Mouse (Mus musculus): ENCODE data around the gene Apopt1.

Apopt1 gene

DNA sequence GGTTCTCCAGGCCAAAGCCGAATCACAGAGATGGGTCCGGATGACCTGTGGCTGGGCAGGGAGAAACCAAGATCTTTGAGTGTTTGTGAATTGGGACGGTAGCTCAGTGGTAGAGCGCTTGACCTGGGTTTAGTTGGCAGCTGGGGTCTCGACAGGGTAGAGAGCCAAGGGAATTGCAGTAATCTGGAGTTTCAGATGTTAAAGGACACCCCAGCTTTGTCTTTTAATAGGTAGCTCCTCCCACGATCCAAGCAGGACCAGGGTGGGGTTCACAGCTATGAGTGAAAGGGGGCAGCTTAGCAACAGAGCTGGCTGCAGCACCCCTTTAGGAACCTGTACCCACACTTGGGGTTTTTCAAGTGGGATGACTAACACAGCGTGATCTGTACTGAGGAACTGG lies 34.4 kb downstream of the Apopt1 start:
- no peak for DNase-seq (ENCODE audit: low spot score)

DNA sequence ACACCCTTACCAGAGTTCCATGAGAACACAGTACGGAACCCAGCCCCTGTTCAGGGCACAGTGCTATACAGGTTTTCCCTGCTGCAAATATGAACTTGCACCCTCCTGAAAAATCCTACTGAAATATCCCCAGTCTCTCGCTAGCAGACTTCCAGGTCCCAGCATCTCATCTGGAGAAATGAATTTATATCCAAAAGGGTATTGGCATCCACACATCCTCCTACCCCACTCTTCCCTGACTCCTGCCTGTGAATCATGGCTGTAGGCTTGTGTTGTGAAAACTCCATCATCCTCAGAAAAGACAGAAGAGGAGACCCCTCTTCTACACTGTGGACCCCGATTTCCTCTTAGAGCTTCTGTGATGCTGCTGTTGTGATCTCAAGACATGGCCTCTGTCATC lies 37.7 kb downstream of the Apopt1 start:
- no peak for DNase-seq (ENCODE audit: low spot score)

DNA sequence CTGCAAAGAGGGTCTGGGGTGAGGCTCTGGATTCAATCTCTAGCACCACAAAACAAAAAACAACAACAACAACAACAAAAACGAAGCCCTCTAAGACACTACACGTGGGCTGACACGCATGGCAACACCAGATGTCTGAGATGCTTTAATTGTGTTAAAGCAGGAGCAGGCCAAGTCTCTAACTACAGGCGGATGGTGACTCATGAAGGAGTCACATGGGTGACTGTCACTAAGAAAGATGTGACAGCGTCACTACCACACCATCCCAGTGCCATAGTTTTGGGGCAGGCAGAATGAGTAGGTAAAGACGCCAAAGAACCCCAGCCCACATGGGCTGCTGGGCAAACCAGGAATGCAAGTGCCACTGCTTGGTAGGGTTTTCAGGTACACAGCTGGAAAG lies 39.4 kb downstream of the Apopt1 start:
- DNase-seq (ENCODE audit: low spot score), result no peak

DNA sequence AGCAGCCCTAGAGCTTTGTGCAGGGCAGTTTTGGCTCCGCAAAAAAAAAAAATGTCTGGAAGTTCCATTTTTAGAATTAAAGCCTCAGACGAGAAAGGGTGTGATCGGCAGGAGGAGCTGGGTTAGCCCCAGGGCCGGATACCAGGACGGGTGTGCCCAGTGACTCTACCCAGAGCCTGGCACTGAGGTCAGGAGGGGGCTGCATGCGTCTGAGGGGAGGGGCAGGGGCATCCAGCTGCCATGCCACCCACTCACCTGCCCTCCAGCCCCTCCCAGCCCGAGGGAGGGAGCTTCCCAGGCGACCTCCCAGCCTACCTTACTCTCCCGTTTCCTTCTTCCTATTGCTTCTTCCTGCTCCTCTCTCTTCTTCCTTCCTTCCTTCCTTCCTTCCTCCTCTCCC lies 40.3 kb downstream of the Apopt1 start:
- no peak for DNase-seq (ENCODE audit: low spot score)

DNA sequence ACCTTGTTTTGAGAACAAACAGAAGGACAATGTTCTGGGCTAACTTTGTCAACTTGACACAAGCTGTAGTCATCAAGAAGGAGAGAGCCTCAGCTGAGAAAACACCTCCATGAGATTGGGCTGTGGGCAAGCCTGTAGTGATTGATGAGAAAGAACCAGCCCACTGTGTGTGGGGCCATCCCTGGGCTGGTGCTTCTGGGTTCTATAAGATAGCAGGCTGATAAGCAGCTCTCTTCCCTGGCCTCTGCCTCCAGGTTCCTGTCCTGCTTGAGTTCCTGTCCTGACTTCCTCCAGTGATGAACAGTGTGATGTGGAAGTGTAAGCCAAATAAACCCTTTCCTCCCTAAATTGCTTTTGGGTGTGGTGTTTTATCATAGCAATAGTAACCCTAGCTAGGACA lies 41.6 kb downstream of the Apopt1 start:
- DNase-seq (ENCODE audit: low spot score), result no peak

DNA sequence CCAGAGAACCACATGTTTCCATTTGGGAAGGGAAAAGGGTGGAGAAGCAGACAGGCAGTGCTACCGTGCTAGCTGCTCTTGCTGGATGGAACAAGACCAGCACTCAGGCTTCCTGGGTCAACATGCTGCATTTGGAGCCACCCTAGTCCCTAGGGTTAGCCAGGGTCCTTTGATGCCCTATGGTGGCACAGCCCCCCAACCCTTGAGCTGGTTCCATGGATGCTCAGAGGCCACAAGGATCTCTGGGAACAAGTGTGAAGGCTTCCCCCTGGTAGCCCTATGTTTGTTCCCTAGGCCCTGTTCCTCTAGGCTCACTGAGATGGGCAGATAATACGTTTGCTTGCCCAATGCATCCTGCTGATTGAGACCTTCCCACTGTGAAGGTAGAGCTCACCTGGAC lies 42.2 kb downstream of the Apopt1 start:
- DNase-seq (ENCODE audit: low spot score), result no peak

DNA sequence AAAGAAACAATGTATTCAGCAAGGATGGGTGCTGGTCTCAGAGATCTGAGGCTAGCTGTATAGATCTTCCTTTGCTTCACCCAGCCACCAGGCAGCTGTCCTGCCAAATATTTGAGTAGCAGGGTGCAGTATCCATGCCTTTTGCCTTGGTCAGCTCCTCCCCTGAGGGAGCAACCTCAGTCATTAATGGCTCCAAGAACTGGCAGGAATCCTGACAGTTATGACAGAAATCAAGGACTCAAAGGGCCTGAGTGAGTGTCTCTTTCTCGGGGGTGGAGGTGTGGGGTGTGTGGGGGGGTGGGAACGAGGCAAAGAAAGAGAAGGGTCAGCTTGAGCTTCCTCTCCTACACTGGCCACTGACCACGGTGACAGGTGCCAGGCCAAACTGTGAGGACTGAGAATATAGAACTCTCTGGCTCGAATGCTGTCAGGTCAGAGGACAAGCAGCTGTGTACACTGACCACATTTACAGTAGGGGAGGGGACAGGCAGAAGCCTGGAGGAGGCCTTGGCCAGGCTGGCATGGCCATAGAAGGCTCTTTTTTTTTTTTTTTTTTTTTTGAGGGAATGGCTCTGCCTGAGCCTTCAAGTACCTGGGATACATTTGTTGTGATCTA lies 43.1 kb downstream of the Apopt1 start:
- DNase-seq (ENCODE audit: low spot score), result no peak

DNA sequence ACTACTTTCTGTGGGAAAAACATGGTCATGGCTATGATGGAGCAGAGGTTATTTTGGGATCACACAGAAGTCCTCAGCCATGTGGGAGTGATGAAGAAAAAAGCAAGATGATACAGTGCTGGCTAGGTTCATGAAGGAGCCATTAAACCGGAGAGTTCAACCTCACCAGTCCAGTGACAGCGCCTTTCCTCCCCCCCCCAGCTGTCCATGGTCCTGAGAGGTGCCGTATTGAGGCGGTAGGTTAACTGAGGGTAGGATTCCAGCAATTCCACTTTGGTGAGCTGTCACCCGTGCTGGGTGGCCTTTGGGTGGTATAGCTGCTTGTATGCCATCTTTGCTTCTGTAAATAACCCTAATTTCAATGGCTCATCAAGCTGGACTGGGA lies 43.6 kb downstream of the Apopt1 start:
- DNase-seq (ENCODE audit: low spot score), result no peak

DNA sequence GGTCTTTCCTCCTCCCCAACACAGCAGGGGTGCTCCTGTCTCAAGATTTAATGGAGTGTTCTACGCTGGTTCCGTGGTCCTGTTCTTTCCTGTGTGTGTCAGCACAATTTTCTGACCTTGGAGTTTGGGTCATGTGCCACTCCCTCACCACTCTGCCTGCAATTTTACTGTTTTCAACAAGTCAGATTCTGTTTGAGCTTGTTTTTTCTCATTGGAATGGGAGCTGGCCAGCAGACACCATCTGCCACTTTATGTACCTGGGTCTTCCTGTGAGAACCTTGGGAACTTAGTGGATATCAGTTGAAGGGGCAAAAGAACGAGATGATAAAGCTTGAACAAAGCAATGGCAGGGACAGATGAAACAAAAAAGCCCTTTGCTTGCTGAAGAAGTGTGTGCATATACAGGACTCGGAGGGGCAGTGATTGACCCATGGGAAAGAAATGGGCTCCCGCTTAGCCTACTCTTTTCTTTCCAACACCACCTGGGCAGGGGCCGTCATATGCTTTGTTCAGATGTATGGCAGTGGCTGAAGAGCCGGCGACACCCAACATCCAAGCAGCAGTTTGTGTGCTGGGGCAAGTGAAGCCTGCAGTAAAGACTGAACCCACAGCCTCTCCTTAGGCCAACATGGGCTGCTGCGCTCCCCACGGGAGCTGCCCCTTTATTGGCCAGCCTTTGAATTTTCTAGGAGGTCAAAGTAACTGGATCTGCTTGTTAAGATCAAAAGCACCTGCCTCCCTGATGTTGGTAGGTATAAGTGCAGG lies 44.7 kb downstream of the Apopt1 start:
- no peak for DNase-seq (ENCODE audit: low spot score)

DNA sequence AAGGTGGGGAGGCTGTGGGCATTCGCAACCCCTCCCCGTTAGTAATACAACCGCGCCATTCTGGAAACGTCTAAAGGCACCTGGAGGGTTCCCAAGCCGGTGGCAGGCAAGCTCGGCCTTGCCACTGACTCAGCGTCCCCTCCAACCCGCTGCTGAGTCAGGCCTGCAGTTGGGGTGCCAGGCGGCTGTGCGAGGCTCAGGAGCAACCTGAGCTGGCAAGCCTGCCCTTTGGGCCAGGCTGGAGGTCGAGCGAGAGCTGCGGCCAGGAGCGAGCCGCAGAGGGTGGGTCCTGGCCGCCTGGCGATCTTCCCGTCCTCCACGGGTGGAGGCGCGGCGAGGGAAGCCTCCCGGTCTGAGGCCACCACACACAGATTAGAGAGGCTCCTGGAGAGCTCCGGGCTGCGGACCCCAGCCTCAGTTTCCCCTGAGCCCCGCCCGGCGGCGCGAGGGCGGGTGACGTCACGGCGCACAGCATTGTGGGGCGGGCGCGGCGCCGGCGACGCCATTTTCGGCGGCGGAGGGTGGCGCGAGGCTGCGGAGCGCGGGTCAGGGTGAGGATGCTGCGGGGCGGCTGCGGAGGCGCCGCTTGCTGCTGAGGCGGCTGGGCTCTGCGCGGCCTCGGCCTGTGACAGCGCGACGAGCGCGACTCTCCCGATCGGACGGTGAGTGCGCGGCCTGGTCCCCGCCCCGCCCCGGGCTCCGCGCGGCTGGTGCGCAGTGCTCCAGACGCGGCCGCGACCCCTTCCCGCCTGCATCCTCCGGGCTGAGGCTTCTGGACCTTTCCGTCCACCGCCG lies 45.5 kb downstream of the Apopt1 start, which contains the start of gene Klc1:
Gene Klc1, plus strand, starts transcription at position 469 of the 795 bp plus-strand sequence.
- peak; percentile 80 for DNase-seq (ENCODE audit: low spot score)

DNA sequence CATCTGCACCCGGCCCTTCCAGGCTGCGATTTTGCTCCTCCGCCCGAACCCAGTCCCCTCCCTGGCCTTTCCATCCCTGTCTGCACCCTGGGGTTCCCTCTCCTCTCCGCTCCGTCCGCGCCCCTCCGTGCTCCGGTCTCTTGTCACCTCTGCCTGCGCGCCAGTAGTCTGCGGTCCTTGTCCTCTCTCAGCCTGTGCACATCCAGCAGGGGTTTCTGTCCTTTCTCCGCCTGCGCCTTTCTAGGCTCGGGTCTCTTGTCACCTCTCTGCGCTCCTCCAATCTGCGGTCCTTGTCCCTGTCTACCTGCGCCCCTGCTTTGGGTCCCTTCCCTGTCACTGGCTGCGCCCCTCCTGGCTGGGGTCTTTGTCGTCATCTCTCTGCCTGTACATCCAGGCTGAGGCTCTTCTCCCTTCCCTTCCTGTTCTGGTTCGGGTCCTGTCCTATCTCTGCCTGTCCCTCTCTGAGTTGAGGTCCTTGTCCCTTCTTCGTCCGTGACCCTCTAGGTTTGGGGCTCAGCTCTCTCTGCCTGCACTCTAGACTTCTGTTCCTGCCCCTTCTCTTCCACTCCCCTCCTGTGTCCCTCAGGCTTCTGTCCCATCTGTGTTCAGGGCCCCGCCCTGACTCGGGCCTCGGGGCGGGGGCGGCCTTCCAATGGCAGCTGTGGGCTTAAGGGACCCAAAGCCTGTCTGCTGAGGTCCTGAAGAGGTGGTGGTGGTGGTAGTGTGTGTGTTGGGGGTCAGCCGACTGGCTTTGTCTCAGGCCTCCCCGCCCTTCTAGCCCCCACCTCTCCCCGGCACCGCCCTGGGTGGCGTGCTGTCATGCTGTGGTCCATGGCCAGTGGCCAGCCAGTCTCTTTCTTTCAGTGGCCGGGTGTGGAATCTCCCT lies 46.4 kb downstream of the Apopt1 start:
- DNase-seq (ENCODE audit: low spot score), result peak; percentile 47

DNA sequence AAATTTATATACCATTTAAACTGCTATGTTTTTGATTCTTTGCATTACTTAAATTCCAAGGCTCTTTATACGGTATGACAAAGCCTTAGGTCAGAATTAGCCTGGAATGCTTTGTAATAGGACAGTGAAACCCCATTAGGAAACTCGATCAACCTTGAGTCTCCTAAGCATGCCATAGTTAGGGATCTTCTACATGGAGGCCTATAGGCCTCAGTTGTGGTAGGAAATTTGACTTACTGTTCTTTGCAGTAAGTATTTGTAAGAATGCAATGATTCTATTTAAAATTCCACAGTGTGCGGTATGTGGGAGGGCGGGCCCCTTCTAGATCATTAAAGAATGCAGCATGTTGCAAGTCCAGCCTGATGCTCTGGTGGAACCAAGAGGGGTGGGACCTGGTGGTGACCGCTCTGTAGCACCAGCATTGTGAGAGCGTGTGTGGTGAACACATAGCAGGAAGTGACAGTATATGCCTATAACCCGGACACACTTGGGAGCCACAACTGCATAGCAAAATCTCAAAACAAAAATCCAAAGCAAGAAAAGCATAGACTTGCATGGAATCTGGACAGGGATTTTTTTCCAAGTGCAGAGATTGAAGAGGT lies 47.3 kb downstream of the Apopt1 start:
- DNase-seq (ENCODE audit: low spot score), result no peak

DNA sequence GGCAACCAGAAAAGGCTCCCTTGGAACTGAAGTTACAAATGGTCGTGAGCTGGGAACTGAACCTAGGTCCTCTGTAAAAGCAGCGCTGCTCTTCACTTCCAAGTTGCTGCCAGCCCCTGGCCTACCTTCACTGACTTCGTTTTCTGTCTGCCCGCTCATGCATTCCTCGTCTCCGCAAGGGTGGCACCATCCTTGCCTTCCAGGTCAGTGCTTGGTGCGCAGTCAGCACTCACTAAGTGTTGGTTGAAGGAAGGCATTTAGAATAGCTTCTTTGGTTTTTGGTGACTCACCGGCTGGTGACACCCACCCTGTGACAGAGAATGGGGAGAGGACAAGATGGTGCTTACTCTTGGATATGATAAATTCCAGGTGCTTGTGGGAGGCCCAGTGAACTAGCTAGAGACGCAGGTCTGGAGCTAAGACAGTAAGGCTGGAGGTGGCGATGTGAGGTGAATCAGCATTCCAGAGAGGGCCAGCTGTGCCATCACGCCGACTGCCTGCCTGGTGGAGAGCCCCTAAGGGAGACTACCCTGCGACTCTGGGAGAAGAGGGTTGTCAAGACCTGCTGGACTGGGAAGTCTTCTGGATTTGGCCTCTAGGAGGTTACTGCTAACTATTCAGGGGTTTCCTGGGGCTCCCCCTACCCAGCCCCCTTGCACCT lies 49.7 kb downstream of the Apopt1 start:
- DNase-seq (ENCODE audit: low spot score), result no peak

DNA sequence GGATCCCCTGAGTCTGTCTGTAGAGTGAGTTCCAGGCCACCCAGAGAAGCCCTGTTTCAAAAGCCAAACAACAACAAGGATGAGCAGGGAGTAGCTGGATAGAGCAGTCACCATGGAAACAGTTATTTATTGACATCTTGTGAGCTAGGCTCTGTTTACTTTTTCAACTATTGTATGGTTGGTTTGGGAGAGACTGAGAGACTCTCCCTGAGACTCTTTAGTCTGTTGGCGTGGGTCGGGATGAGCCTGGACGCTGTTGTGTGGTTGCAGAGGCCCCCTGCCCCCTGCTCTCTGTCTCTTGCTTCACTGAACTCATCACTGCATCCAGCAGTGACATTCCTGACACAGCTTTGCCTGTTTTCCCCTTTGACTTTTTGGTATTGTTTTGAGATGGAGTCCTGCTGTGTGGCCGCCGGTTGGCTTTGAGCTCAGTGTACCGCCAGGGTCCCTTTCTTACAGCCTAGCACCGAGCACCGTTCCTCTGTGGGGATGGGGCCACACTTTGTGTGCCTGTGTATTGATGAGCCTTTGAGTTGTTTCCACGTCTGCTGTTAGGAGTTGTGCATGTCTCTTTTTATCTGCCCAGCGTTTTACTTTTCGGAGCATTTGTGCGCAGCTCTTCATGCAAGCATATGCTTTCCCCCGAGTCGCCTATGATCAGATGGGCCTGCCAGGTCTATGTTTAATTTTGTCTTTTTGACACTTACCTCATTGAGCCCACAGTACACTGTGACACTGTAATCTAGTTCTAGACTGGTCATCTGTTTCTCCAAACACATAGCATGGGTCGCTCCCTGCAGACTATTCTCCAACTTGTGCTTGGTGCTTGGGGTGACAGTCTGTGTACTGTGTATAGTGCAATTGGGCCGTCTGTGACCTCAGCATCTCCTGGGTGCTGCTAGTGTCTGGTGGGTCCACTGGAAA lies 53.5 kb downstream of the Apopt1 start:
- DNase-seq (ENCODE audit: low spot score), result no peak

DNA sequence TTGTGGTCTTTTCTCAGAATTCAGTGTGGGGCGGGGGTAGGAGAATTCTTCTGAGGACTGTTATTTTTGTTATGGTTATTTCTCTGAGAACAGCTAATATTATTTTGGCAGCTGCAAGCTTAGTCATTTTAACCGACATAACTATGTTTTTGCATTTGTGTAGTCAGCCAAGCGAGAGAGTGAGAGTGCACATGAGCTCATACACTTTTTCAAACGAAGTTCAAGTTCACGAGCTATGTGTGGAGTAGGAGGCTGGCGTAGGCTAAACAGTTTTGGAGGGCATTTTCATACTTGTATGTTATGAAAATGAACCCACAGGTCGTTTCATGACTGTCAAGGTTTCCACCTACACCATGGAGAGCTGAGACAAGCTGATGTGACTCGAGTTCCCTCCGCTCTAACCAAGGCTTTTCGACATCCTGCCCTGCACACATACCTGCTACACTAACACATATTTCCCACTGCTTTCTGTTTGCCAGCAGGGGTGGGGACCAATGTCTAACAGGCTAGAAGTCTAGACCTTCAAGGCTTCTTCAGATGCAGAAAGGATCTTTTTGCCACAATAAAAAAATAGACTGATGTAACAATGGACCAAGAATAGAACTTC lies 55.4 kb downstream of the Apopt1 start:
- no peak for DNase-seq (ENCODE audit: low spot score)

DNA sequence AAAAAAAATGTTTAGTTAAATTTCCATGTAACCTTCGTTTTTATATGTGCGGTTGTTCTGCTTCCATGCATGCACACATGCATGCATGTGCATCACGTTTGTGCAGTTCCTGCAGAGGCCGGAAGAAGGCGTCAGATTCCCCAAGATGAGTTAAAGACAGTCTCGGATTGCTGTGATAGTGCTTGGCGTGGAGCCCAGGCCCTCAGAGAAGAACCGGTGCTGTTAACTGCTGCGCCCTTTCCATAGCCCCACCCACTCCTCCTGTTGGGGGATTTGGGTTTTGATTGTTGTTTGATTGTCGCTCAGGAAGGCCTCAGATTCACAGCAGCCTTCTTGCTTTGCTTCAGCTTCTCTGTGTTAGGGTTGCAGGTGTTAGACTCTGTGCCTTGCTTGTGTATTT lies 56.2 kb downstream of the Apopt1 start:
- no peak for DNase-seq (ENCODE audit: low spot score)

DNA sequence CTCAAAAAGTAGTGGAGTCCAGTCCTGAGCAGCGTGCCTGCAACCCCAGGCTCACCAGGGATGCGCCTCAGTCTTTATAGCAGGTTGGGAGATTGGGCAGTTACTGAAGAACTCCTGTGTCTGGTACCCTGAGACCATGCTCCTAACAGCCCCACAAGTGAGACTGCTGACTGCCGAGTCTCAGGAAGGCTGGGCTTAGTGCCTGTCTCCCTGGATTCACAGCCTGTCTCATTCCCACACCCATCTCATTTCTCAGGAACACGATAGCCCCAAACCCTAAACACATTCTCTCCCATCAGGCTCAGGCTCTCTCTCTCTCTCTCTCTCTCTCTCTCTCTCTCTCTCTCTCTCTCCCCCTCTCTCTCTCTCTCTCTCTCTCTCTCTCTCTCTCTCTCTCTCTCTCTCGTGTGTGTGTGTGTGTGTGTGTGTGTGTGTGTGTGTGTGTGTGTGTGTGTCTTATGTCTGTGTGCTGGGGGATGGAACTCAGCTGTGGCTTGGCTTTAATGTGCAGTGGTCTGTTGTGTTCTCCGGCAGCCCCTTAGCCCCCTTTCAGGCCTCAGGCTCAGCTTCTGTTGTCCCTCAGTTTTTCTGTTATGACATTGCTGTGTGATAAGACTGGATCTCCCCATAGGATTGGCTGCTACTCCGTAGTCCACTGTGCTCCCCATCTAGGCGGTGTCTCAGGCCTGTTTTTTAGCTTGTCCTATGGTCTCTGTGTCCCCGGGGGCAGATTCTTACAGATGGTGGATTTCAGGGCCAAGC lies 56.9 kb downstream of the Apopt1 start:
- no peak for DNase-seq (ENCODE audit: low spot score)

DNA sequence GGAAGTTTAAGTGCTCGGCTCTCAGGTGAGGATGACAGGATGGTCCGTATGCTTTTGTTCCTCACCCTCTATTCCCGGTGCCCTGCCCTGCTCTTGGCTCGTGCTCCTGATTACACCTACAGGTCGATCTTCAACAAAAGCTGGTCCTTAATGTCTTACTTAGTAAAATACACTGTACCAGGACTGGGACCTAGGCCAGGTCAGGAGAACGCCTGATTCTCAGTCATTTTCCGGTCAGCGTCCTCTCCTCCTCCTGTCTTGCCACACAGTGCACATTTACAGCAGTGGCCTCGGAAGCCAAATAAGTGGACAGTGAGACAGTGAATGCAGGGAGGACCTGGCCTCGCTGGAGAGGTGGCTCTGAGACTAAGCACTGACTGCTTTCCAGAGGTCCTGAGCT lies 57.6 kb downstream of the Apopt1 start:
- no peak for DNase-seq (ENCODE audit: low spot score)

DNA sequence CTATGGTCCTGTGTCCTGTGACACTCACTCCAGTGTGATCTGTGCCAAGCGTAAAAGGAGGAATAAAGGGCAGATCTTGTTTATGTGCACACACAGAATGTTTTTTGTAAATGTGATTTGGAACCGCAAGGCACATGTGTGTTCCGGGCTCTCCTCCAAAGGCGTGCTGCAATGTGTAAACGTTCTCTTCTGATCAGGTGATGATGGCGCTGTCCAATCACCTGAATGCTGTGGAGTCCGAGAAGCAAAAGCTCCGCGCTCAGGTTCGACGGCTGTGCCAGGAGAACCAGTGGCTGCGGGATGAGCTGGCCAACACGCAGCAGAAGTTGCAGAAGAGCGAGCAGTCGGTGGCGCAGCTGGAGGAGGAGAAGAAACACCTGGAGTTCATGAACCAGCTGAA lies 61.1 kb downstream of the Apopt1 start:
- no peak for DNase-seq (ENCODE audit: low spot score)

Measured in urinary bladder, postnatal 25 days (tissue).